Mouse (Mus musculus) embryonic facial prominence, embryonic 14.5 days (tissue): ENCODE results near the gene Mst1. TPM values are rescaled to one million over a fixed set of nuclear protein-coding genes. Genes with fewer than 3 reads are reported as not detected.

ENCODE experiments used
- ATAC-seq: fragments of 200-750 bp; cut with Nextera tagmentation; 2 replicates; pipeline ENCODE4 v1.8.0; 2017; ENCODE audit warnings: low read depth, moderate number of reproducible peaks, moderate TSS enrichment
- DNase-seq: peaks from one replicate; pipeline ENCODE4 v3.0.0-alpha.2; 2015; ENCODE audit warnings: low spot score
- H3K27ac ChIP-seq: fragments of 300-500 bp; sonication (generic); replicated peaks from 2 replicates; pipeline ENCODE4 v1.5.1; 2014; ENCODE audit warnings: low read depth, mild to moderate bottlenecking, low read length, moderate library complexity
- H3K27me3 ChIP-seq: fragments of 300-500 bp; sonication (generic); replicated peaks from 2 replicates; pipeline ENCODE4 v1.6.1; 2014; ENCODE audit warnings: low read length; ENCODE audit not compliant: control insufficient read depth, insufficient read depth
- H3K36me3 ChIP-seq: fragments of 300-500 bp; sonication (generic); 2 replicates; pipeline ENCODE4 v1.6.1; 2014; ENCODE audit warnings: low read length, mixed read lengths; ENCODE audit not compliant: control insufficient read depth, insufficient read depth
- H3K4me1 ChIP-seq: fragments of 300-500 bp; sonication (generic); 2 replicates; pipeline ENCODE4 v1.6.1; 2014; ENCODE audit warnings: antibody characterized with exemption, low read length; ENCODE audit not compliant: control insufficient read depth, insufficient read depth
- H3K4me2 ChIP-seq: fragments of 300-500 bp; sonication (generic); 2 replicates; pipeline ENCODE4 v1.6.1; 2014; ENCODE audit warnings: low read depth, mild to moderate bottlenecking, low read length, moderate library complexity, mixed read lengths
- H3K4me3 ChIP-seq: fragments of 300-500 bp; sonication (generic); 2 replicates; pipeline ENCODE4 v1.5.1; 2014; ENCODE audit warnings: low read depth, mild to moderate bottlenecking, low read length
- H3K9ac ChIP-seq: fragments of 300-500 bp; sonication (generic); 2 replicates; pipeline ENCODE4 v1.6.1; 2014; ENCODE audit warnings: low read depth, mild to moderate bottlenecking, low read length, moderate library complexity, mixed read lengths
- H3K9me3 ChIP-seq: fragments of 300-500 bp; sonication (generic); 2 replicates; pipeline ENCODE4 v1.6.1; 2016; ENCODE audit warnings: low read length; ENCODE audit not compliant: control insufficient read depth
- WGBS: fragments of 180-500 bp; shearing (Covaris S2); extraction: QIAGEN DNeasy Blood & Tissue Kit; methylation state at CpG from one replicate; pipeline ENCODE4 v1.1.7; 2014; 5-methylcytosine and 5-hydroxymethylcytosine counted together
- polyA plus RNA-seq: library from polyadenylated mRNA; unstranded; fragments of >200 nt; fragmentation: Nextera tagmentation; extraction: Ambion mirVana; gene quantifications from 2 replicates; pipeline ENCODE4 v1.2.1, GENCODE M21; 2014

Mst1 gene
- polyA plus RNA-seq, 1 experiment from 2014 or later: 0.89 TPM

DNA sequence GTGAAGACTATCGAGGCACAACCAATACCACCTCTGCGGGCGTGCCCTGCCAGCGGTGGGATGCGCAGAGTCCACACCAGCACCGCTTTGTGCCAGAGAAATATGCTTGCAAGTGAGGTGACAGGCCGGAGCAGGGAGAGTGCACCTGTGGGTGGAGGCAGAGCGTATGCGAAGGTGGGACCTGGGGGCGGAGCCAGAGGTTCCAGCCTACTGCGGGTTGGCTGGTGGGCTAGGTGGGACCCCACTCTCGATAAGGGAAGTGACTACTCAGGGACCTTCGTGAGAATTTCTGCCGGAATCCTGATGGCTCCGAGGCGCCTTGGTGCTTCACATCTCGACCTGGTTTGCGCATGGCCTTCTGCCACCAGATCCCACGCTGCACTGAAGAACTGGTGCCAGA lies 2.3 kb downstream of the Mst1 start:
- ATAC-seq: no peak
- Histone ChIP-seq H3K4me1 (peaks cover 5% of the 10 kb centered on the region), H3K9ac (no peak overlapping the region), H3K27ac (no peak overlapping the region), H3K36me3 (peaks cover 30% of the 10 kb centered on the region), H3K4me3 (peak overlapping the region; percentile 20), H3K27me3 (peaks cover 30% of the 10 kb centered on the region), H3K4me2 (peak overlapping the region; percentile 41), H3K9me3 (no peaks in the 10 kb centered on the region)
- DNase-seq: no peak
- WGBS: 4% methylated on average over 19 of the region's 19 CpGs

DNA sequence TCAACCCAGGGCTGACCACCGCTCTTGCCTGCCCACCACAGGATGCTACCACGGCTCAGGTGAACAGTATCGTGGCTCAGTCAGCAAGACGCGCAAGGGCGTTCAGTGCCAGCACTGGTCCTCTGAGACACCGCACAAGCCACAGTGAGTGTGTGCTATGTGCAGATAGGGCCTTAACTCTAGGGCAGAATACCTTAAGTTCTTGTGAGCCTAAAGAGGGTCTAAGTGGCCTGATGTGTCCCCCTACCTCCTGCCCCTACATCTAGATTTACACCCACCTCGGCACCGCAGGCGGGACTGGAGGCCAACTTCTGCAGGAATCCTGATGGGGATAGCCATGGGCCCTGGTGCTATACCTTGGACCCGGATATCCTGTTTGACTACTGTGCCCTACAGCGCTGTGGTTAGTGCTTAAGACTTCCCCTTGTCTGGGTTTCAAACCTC lies 2.8 kb downstream of the Mst1 start, which contains the start of gene Rnf123:
TSS of gene Rnf123 (minus strand) at position 359 of the 444 bp plus-strand sequence.
- no peak within 1 kb of the TSS for H3K9ac ChIP-seq
- peaks cover 30% of the 10 kb centered on the region for H3K27me3 ChIP-seq
- WGBS: 27% methylated on average over 12 of the region's 12 CpGs
- DNase-seq: no peak
- H3K36me3 ChIP-seq: peaks cover 35% of the 10 kb centered on the region
- peaks cover 5% of the 10 kb centered on the region for H3K4me1 ChIP-seq
- no peak within 1 kb of the TSS for H3K27ac ChIP-seq
- H3K9me3 ChIP-seq: no peaks in the 10 kb centered on the region
- peak within 1 kb of the TSS; percentile 41 for H3K4me2 ChIP-seq
- H3K4me3 ChIP-seq: peak within 1 kb of the TSS; percentile 20
- ATAC-seq: no peak

DNA sequence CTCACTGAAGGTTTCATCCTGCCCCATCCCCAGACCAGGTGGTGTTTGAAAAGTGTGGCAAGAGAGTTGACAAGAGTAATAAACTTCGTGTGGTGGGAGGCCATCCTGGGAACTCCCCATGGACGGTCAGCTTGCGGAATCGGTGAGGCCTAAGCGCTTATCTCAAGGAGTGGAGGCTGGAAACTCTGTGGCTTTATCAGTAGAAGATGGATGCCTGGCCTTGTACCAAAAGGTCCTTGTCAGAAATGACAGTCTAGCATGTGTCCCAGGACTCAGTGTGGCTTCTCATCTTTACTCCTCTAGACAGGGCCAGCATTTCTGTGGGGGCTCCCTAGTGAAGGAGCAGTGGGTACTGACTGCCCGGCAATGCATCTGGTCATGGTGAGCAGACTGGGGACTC lies 3.3 kb downstream of the Mst1 start:
- Histone ChIP-seq H3K4me2 (no peak overlapping the region), H3K4me3 (no peak overlapping the region), H3K27me3 (peaks cover 30% of the 10 kb centered on the region), H3K9ac (no peak overlapping the region), H3K4me1 (peaks cover 1% of the 10 kb centered on the region), H3K27ac (no peak overlapping the region), H3K36me3 (peaks cover 41% of the 10 kb centered on the region), H3K9me3 (no peaks in the 10 kb centered on the region)
- ATAC-seq: no peak
- no peak for DNase-seq
- 80% methylated on average over 6 of the region's 6 CpGs for WGBS

DNA sequence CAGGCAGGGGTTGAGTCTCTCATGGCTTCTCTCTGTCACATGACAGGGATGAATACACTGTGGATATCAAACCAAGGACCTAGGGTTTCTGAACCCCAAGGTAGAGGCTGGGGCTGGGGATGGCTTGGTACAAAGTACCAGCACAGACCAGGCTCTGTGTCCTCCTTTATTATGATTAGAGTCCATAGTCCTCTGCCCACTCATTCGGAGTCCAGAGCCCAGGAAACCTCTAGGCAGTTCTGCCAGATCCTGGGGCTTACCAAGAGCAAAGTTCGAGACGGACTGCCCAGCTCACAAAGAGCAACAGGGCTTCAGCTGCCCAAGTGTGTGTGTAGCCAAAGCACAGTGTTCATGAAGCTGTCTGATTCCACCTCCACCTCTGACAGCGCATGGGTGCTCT lies 5.0 kb downstream of the Mst1 start:
- no peaks in the 10 kb centered on the region for H3K4me1 ChIP-seq
- no peak for ATAC-seq
- H3K4me2 ChIP-seq: no peak overlapping the region
- no peaks in the 10 kb centered on the region for H3K9me3 ChIP-seq
- H3K27me3 ChIP-seq: peaks cover 30% of the 10 kb centered on the region
- no peak for DNase-seq
- H3K4me3 ChIP-seq: no peak overlapping the region
- WGBS: 93% methylated on average over 4 of the region's 4 CpGs
- H3K27ac ChIP-seq: no peak overlapping the region
- H3K36me3 ChIP-seq: peaks cover 58% of the 10 kb centered on the region
- no peak overlapping the region for H3K9ac ChIP-seq

DNA sequence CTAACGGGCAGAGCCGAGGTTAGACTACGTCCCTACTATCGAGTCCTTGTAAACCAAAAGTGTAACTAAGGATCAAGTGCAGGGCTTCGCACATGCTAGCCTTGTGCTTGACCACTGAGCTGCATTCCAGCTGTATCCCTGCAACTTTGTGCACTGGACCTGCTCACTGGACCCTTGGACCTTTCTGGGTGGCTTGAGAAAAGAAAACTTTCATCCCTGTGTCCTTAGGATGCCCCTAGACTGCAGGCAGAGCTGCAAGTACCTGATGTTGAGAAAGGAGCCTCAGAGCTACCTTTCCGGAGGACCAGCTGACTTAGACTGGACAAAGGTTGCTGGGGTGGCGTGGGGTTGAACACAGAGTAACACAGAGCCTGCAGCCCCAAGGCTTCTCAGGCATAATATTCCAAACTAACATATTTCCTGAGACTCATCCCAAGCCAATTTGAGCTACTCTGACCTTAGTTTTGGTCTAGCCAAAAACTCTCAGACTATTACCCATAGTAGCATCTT lies 10.4 kb downstream of the Mst1 start:
- 92% methylated on average over 7 of the region's 7 CpGs for WGBS
- H3K9me3 ChIP-seq: no peaks in the 10 kb centered on the region
- ATAC-seq (no peak), DNase-seq (no peak)
- peaks cover 70% of the 10 kb centered on the region for H3K36me3 ChIP-seq
- no peak overlapping the region for H3K27ac ChIP-seq
- H3K4me3 ChIP-seq: no peak overlapping the region
- no peak overlapping the region for H3K4me2 ChIP-seq
- no peaks in the 10 kb centered on the region for H3K27me3 ChIP-seq
- H3K9ac ChIP-seq: no peak overlapping the region
- no peaks in the 10 kb centered on the region for H3K4me1 ChIP-seq

DNA sequence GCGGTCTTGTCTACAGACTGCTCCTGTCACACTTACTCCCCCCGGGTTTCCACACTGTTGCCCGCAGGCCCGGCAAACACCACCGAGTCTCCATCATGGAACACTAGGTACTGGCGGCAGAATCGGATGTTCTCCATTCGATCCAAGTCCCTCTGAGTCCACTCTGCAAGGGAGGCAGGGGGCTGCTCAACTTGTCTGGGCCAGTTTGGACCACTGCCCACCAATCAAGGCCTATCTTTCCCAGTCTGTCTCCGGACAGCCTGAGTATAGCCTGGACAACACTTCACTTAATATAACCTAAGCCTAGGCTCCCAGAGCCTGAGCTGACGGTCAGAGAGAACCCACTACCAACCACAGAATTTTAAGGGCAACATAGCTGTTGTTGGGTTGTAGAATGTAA lies 13.3 kb downstream of the Mst1 start:
- DNase-seq: peak; percentile 7
- peak overlapping the region; percentile 59; the same call in 1 of the 2 replicates for H3K27ac ChIP-seq
- peak overlapping the region; percentile 64 for H3K9ac ChIP-seq

DNA sequence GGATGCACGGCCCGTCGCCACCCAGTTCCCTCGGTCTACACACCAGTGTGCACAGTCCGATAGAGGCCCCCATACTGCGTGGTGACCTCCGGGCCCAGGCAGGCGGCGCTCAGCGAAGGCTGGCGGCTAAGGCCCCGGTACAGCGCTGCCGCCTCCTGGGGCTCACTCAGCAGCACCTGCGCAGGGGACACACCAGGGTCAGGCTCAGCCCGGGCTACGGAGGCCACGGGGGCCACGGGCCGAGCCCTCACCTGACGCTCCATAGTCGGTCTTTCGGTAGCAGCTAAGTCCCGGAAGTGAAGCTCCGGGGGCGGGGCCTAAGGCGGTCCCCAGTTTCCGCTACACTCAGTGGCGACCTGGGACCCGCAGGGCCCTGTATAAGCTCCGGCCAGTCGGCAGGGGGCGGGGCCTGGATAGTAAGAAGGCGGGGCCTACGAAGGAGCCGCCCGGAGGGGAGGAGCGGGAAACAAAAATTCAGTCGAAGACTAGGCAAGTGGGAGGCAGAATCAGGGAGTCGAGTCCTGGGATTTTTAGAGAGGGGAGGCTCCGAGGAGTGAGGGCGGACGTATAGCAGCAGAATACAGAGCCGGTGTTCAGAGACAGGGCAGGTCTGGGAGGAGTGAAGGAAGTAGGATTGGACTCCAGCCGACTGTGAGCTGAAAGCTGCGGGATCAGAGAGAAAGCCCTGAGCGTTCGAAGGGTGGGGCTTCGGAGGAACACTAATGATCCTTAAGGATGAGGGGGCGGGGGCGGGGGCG lies 14.1 kb downstream of the Mst1 start, which contains the start of gene Apeh:
TSS of gene Apeh (minus strand) at position 423 of the 758 bp plus-strand sequence.
- WGBS: 1% methylated on average over 44 of the region's 52 CpGs
- ATAC-seq (peak; percentile 96), DNase-seq (peak; percentile 96)
- no peaks in the 10 kb centered on the region for H3K4me1 ChIP-seq
- H3K4me2 ChIP-seq: peak within 1 kb of the TSS; percentile 96
- H3K27ac ChIP-seq: peak within 1 kb of the TSS; percentile 59
- peaks cover 33% of the 10 kb centered on the region for H3K36me3 ChIP-seq
- no peaks in the 10 kb centered on the region for H3K27me3 ChIP-seq
- peak within 1 kb of the TSS; percentile 50 for H3K4me3 ChIP-seq
- H3K9me3 ChIP-seq: no peaks in the 10 kb centered on the region
- peak within 1 kb of the TSS; percentile 64 for H3K9ac ChIP-seq

More for the DNA sequence above, 13.3 kb downstream of the Mst1 start:
- ATAC-seq: no peak
- Histone ChIP-seq H3K27me3 (no peaks in the 10 kb centered on the region), H3K36me3 (peaks cover 41% of the 10 kb centered on the region), H3K4me3 (peak overlapping the region; percentile 50), H3K9me3 (no peaks in the 10 kb centered on the region), H3K4me1 (no peaks in the 10 kb centered on the region), H3K4me2 (peak overlapping the region; percentile 96)
- 66% methylated on average over 10 of the region's 10 CpGs for WGBS

DNA sequence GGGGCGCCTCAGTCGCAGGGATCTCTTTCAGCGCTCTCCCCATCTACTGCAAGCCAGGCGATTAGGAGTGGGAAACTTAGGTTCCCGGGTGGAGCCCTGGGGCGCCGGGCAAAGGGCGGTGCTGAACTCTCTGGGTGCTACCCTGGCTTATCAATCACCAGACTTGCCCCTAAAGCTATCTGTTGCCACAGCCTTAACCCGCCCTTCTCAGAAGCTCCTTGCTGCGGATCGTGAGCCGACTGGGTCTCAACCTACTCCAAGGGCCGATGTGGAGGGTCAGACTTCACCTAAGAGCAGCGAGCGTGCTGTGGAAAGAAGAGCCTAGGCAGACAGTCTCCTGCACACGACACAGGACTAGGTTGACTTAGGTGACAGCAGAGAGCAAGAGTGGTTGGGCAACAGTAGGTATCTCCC lies 14.8 kb downstream of the Mst1 start:
- H3K9ac ChIP-seq: peak overlapping the region; percentile 64
- peak overlapping the region; percentile 50 for H3K4me3 ChIP-seq

More for the DNA sequence above, 14.8 kb downstream of the Mst1 start:
- ATAC-seq: no peak; the same call in 1 of the 2 replicates
- no peak for DNase-seq
- Histone ChIP-seq H3K36me3 (peaks cover 27% of the 10 kb centered on the region), H3K27ac (peak overlapping the region; percentile 59; the same call in 1 of the 2 replicates), H3K4me1 (no peaks in the 10 kb centered on the region), H3K4me2 (peak overlapping the region; percentile 96), H3K9me3 (no peaks in the 10 kb centered on the region), H3K27me3 (no peaks in the 10 kb centered on the region)
- 2% methylated on average over 12 of the region's 16 CpGs for WGBS
